Mouse (Mus musculus) intestine, postnatal 0 days (tissue): ENCODE measurements around the gene Iqgap1. TPM values are rescaled to one million over a fixed set of nuclear protein-coding genes. Genes with fewer than 3 reads are reported as not detected.
A peak's percentile ranks its signal among the peaks of the same experiment; 100 is the strongest.

Source experiments
- ATAC-seq: fragments of 200-750 bp; cut with Nextera tagmentation; 2 replicates; pipeline ENCODE4 v1.8.0; 2017; ENCODE audit warnings: mild to moderate bottlenecking, moderate TSS enrichment, moderate library complexity
- H3K27ac ChIP-seq: fragments of 300-500 bp; sonication (generic); 2 replicates; pipeline ENCODE4 v1.5.1; 2014; ENCODE audit warnings: mild to moderate bottlenecking, low read depth, low read length, moderate library complexity
- H3K27me3 ChIP-seq: fragments of 300-500 bp; sonication (generic); replicated peaks from 2 replicates; pipeline ENCODE4 v1.6.1; 2014; ENCODE audit warnings: low read length, mixed read lengths; ENCODE audit not compliant: control insufficient read depth, insufficient read depth
- H3K36me3 ChIP-seq: fragments of 300-500 bp; sonication (generic); 2 replicates; pipeline ENCODE4 v1.6.1; 2014; ENCODE audit warnings: mild to moderate bottlenecking, moderate library complexity; ENCODE audit not compliant: control insufficient read depth, insufficient read depth
- H3K4me1 ChIP-seq: fragments of 300-500 bp; sonication (generic); replicated peaks from 2 replicates; pipeline ENCODE4 v1.6.1; 2014; ENCODE audit warnings: antibody characterized with exemption, low read length, mixed read lengths; ENCODE audit not compliant: control insufficient read depth, insufficient read depth
- H3K4me2 ChIP-seq: fragments of 300-500 bp; sonication (generic); replicated peaks from 2 replicates; pipeline ENCODE4 v1.6.1; 2014; ENCODE audit warnings: low read depth, mild to moderate bottlenecking, moderate library complexity
- H3K4me3 ChIP-seq: fragments of 300-500 bp; sonication (generic); 2 replicates; pipeline ENCODE4 v1.5.1; 2014; ENCODE audit warnings: low read depth, low read length
- H3K9ac ChIP-seq: fragments of 300-500 bp; sonication (generic); 2 replicates; pipeline ENCODE4 v1.6.1; 2014; ENCODE audit warnings: mild to moderate bottlenecking, low read depth, low read length
- H3K9me3 ChIP-seq: fragments of 300-500 bp; sonication (generic); 2 replicates; pipeline ENCODE4 v1.6.1; 2016; ENCODE audit warnings: mixed run types; ENCODE audit not compliant: control insufficient read depth
- CTCF ChIP-seq: sonication (generic); IDR thresholded peaks from 2 replicates; pipeline ENCODE4 v1.5.1; 2016; ENCODE audit warnings: low read depth, mild to moderate bottlenecking, control low read depth, antibody characterized with exemption, moderate library complexity
- WGBS: fragments of 180-500 bp; shearing (Covaris S2); extraction: QIAGEN DNeasy Blood & Tissue Kit; methylation state at CpG from one replicate; pipeline ENCODE4 v1.1.7; 2014; 5-methylcytosine and 5-hydroxymethylcytosine counted together
- polyA plus RNA-seq: library from polyadenylated mRNA; unstranded; fragments of >200 nt; fragmentation: Nextera tagmentation; extraction: Ambion mirVana; gene quantifications from 2 replicates; pipeline ENCODE4 v1.2.1, GENCODE M21; 2015

The Iqgap1 gene
- polyA plus RNA-seq, 1 experiment from 2014 or later: 32.3 TPM

DNA sequence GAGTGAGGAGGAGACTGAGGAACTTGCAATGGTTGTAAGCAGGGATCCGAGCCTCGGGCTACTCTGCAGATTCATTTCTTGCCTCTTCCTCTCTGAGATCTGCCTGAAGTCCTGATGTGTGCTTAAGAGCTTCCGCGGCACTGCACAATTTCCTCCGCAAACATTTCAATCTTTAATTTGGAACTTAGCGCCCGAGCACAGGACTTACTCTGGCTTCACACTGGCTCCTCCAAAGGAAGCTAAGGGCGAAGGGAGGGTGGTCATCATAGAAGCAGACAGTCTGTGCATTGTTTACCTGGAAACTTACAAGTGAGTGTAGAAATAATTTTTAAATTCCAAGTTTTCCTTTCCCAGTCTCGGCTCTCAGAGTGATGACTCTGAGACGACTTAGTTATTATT lies 20.5 kb upstream of the Iqgap1 start:
- 81% methylated on average over 10 of the region's 10 CpGs for WGBS
- no peak for TF ChIP-seq CTCF
- Histone ChIP-seq H3K9ac (no peak overlapping the region), H3K4me2 (no peak overlapping the region), H3K36me3 (no peaks in the 10 kb centered on the region), H3K27ac (no peak overlapping the region), H3K4me1 (no peaks in the 10 kb centered on the region), H3K9me3 (no peaks in the 10 kb centered on the region), H3K27me3 (no peaks in the 10 kb centered on the region), H3K4me3 (no peak overlapping the region)
- no peak for ATAC-seq

DNA sequence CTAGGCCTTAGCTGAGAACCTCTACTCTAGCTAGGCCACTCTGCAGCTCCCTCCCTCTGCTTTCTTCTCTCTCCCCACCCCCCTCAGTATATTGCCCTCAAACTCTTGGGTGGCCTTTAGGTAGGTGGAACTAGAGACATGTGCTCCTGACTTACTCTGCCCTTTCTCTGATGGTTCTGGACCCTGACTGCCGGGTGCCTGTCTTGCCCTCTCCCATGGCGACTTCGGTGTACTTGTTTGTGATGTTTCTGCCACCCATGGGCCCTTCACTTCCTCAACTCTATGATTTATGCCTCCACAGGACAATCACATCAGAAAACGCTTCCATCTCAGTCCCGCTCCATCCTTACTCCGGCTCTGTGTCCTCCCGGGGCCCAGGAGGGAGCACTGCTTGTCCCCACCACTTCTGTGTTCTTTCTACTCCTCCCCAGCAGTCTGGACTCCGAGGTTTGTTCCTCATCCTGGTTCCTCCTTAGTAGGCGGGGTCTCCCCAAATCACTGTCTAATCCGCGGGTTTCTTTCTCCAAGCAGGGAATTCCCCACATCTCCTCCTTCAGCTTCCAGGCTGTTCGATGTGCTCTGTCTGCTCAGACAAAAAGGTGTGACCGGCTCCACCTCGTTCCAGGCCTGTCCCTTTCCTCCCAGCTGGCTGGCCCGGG lies 20.0 kb upstream of the Iqgap1 start:
- no peak overlapping the region for H3K9ac ChIP-seq
- no peaks in the 10 kb centered on the region for H3K9me3 ChIP-seq
- no peak overlapping the region for H3K27ac ChIP-seq
- no peaks in the 10 kb centered on the region; the same call in 1 of the 2 replicates for H3K4me1 ChIP-seq
- no peak for TF ChIP-seq CTCF
- H3K4me2 ChIP-seq: no peak overlapping the region
- no peaks in the 10 kb centered on the region for H3K36me3 ChIP-seq
- WGBS: 57% methylated on average over 15 of the region's 15 CpGs
- no peak overlapping the region for H3K4me3 ChIP-seq
- no peaks in the 10 kb centered on the region for H3K27me3 ChIP-seq
- no peak for ATAC-seq

GRCm38 (mm10) chr7:80844691-80845090 lies 18.9 kb upstream of the Iqgap1 start:
- no peak for ATAC-seq
- Histone ChIP-seq H3K9ac (no peak overlapping the region), H3K4me2 (no peak overlapping the region), H3K4me1 (peaks cover 4% of the 10 kb centered on the region; the same call in 1 of the 2 replicates), H3K36me3 (no peaks in the 10 kb centered on the region), H3K27ac (no peak overlapping the region), H3K4me3 (no peak overlapping the region), H3K9me3 (no peaks in the 10 kb centered on the region), H3K27me3 (no peaks in the 10 kb centered on the region)
- WGBS: 97% methylated on average over 12 of the region's 12 CpGs
- TF ChIP-seq CTCF: no peak

DNA sequence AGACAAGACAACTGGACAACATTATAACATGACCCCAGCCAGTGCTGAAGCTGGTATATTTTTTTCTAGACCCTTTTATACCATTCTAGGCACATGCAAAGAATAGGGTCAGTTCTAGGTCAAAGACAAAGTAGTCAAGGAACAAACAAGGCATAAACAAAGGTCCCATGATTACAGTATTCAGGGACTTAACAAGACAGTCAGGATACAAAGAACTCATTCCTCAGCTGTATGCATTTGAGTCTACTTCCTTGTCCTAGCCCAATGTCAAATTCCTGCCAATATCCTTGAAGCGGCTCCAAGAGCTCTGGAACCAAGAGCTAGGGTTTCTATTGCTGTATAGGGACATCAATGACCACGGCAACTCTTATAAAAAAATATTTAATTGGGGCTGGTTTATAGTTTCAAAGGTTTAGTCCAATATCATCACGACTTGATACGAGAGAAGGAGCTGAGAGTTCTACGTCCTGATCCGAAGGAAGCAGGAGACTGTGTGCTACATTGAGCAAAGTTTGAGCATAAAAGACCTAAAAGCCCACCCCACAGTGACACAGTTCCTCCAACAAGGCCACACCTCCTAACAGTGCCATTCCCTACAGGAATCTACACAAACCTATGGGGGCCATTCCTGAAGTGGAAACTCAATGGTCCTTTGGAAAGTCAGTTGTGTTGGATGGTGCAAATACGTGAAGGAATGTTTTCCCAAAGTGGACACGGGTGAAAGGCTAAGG lies 18.3 kb upstream of the Iqgap1 start:
- ATAC-seq: no peak
- no peaks in the 10 kb centered on the region for H3K27me3 ChIP-seq
- H3K9me3 ChIP-seq: no peaks in the 10 kb centered on the region
- peaks cover 4% of the 10 kb centered on the region; the same call in 1 of the 2 replicates for H3K4me1 ChIP-seq
- H3K4me3 ChIP-seq: no peak overlapping the region
- no peak for TF ChIP-seq CTCF
- H3K9ac ChIP-seq: no peak overlapping the region
- no peaks in the 10 kb centered on the region for H3K36me3 ChIP-seq
- WGBS: 92% methylated on average over 8 of the region's 8 CpGs
- H3K4me2 ChIP-seq: no peak overlapping the region
- H3K27ac ChIP-seq: no peak overlapping the region

GRCm38 (mm10) chr7:80843176-80843575 lies 17.4 kb upstream of the Iqgap1 start:
- Histone ChIP-seq H3K36me3 (no peaks in the 10 kb centered on the region), H3K27ac (no peak overlapping the region), H3K4me2 (no peak overlapping the region), H3K4me1 (peaks cover 4% of the 10 kb centered on the region; the same call in 1 of the 2 replicates), H3K9ac (no peak overlapping the region), H3K4me3 (no peak overlapping the region), H3K27me3 (no peaks in the 10 kb centered on the region), H3K9me3 (no peaks in the 10 kb centered on the region)
- 87% methylated on average over 1 of the region's 1 CpGs for WGBS
- ATAC-seq: no peak
- TF ChIP-seq CTCF: no peak

- no peak overlapping the region for H3K4me2 ChIP-seq
- no peak for ATAC-seq
- H3K4me1 ChIP-seq: peaks cover 4% of the 10 kb centered on the region; the same call in 1 of the 2 replicates
- H3K9me3 ChIP-seq: no peaks in the 10 kb centered on the region
- H3K27me3 ChIP-seq: no peaks in the 10 kb centered on the region
- no peak overlapping the region for H3K27ac ChIP-seq
- no peak overlapping the region for H3K4me3 ChIP-seq
- no peaks in the 10 kb centered on the region for H3K36me3 ChIP-seq
- TF ChIP-seq CTCF: 0 out of 2 replicates have a peak, but pooled peaks have one; percentile 7
- 36% methylated on average over 5 of the region's 5 CpGs for WGBS
- H3K9ac ChIP-seq: no peak overlapping the region
These were observed 16.4 kb upstream of the Iqgap1 start for GRCm38 (mm10) chr7:80842132-80842531.
